Comparison of ENCODE assay signal across 16 mouse cellular contexts in genomic region chr10:128298243-128298642, GRCm38 (mm10). TPM values are rescaled to one million over a fixed set of nuclear protein-coding genes. Genes with fewer than 3 reads are reported as not detected.
DNase-seq lines count a peak whose midpoint lies in the region; ATAC-seq and TF ChIP-seq lines count a peak whose summit lies in the region.
"Had no signal": no experiment of that assay in that cellular context is flagged by ENCODE, and none has a peak within 500 bp of the region (broad histone marks: within the 10 kb centered on the region; RNA-seq: fewer than 3 reads in every experiment).

No protein-coding gene starts in this region.

- no peaks in the 10 kb centered on the region for H3K27me3 ChIP-seq in heart, embryonic 12.5 days (replicated peaks)
- no peaks in the 10 kb centered on the region for H3K27me3 ChIP-seq in lung, embryonic 14.5 days (ENCODE audit: insufficient read depth, low read length)
- H3K27me3 ChIP-seq in forebrain, embryonic 11.5 days (ENCODE audit: control insufficient read depth, insufficient read depth, low read length) = no peaks in the 10 kb centered on the region

- intact Hi-C loops in heart, postnatal 10 days (cut with DNase I) = loop anchor here (10.0 kb wide), 1 partner anchor 183 kb away; no protein-coding TSS in a partner anchor

- H3K4me2 ChIP-seq in heart, embryonic 12.5 days = 0 out of 2 replicates have a peak overlapping the region, but pooled peaks have one; percentile 7
- H3K4me2 ChIP-seq in lung, embryonic 14.5 days = no peak overlapping the region
- no peak overlapping the region for H3K4me2 ChIP-seq in forebrain, embryonic 11.5 days (ENCODE audit: low read depth, low read length, severe bottlenecking)
- H3K4me2 ChIP-seq: hindbrain, embryonic 12.5 days had no signal

- DNase-seq in heart, postnatal 10 days = no peak
- peak; percentile 8 for DNase-seq in lung, embryonic 14.5 days
- no peak for DNase-seq in lung, adult 18-20 months
- peak; percentile 81 for DNase-seq in adipocyte (ENCODE audit: low spot score)
- no peak for DNase-seq in forebrain, embryonic 11.5 days (ENCODE audit: low spot score)
- DNase-seq: kidney, adult 8-10 months; right cerebral cortex, postnatal 25 days; thymus, postnatal 25 days had no signal

- no peaks in the 10 kb centered on the region for H3K9me3 ChIP-seq in heart, embryonic 12.5 days (replicated peaks)
- no peaks in the 10 kb centered on the region for H3K9me3 ChIP-seq in lung, embryonic 14.5 days (ENCODE audit: low read depth, low read length)
- no peaks in the 10 kb centered on the region for H3K9me3 ChIP-seq in forebrain, embryonic 11.5 days (ENCODE audit: control insufficient read depth, low read length)
- H3K9me3 ChIP-seq: hindbrain, embryonic 12.5 days had no signal

- peaks cover 3% of the 10 kb centered on the region; the same call in 1 of the 2 replicates for H3K36me3 ChIP-seq in heart, embryonic 12.5 days
- no peaks in the 10 kb centered on the region for H3K36me3 ChIP-seq in lung, embryonic 14.5 days (ENCODE audit: insufficient read depth)
- H3K36me3 ChIP-seq in forebrain, embryonic 11.5 days (ENCODE audit: control insufficient read depth, insufficient read depth, low read length) = no peaks in the 10 kb centered on the region
- H3K36me3 ChIP-seq: hindbrain, embryonic 12.5 days had no signal

- H3K4me1 ChIP-seq in heart, embryonic 12.5 days (replicated peaks) = peaks cover 29% of the 10 kb centered on the region
- peaks cover 3% of the 10 kb centered on the region; the same call in 1 of the 2 replicates for H3K4me1 ChIP-seq in lung, embryonic 14.5 days (ENCODE audit: insufficient read depth)
- H3K4me1 ChIP-seq in forebrain, embryonic 11.5 days (replicated peaks; ENCODE audit: control insufficient read depth, insufficient read depth, low read length) = peaks cover 2% of the 10 kb centered on the region; the same call in 1 of the 2 replicates

- H3K9ac ChIP-seq in heart, embryonic 12.5 days = 0 out of 2 replicates have a peak overlapping the region, but pooled peaks have one; percentile 54
- H3K9ac ChIP-seq in lung, embryonic 14.5 days = 0 out of 2 replicates have a peak overlapping the region, but pooled peaks have one; percentile 26
- H3K9ac ChIP-seq in forebrain, embryonic 11.5 days (ENCODE audit: low read length) = no peak overlapping the region
- H3K9ac ChIP-seq: hindbrain, embryonic 12.5 days had no signal

- no peak for ATAC-seq in heart, embryonic 12.5 days (ENCODE audit: insufficient number of reproducible peaks, low FRiP score)
- ATAC-seq in lung, embryonic 14.5 days (ENCODE audit: insufficient read depth) = no peak
- peak; percentile 38 for ATAC-seq in monocyte, adult 5-6 weeks (replicated peaks; ENCODE audit: insufficient number of reproducible peaks, low FRiP score, low TSS enrichment, poor library complexity, severe bottlenecking)
- no peak for ATAC-seq in forebrain, embryonic 11.5 days (replicated peaks; ENCODE audit: low FRiP score)

- WGBS in heart, embryonic 12.5 days = 61% methylated on average over 6 of the region's 6 CpGs
- 65% methylated on average over 6 of the region's 6 CpGs for WGBS in lung, embryonic 14.5 days
- WGBS in forebrain, embryonic 11.5 days = 76% methylated on average over 6 of the region's 6 CpGs

- H3K4me3 ChIP-seq in heart, embryonic 12.5 days = no peak overlapping the region
- H3K4me3 ChIP-seq in lung, embryonic 14.5 days (ENCODE audit: low read depth, low read length) = no peak overlapping the region
- no peak overlapping the region for H3K4me3 ChIP-seq in forebrain, embryonic 11.5 days (ENCODE audit: low read depth, low read length)
- H3K4me3 ChIP-seq: erythroblast, embryonic 14.5 days; hindbrain, embryonic 12.5 days; layer of hippocampus, adult 2 months had no signal

- peak overlapping the region; percentile 87 for H3K27ac ChIP-seq in heart, embryonic 12.5 days (ENCODE audit: poor library complexity, severe bottlenecking)
- H3K27ac ChIP-seq in lung, embryonic 14.5 days (ENCODE audit: low read depth) = no peak overlapping the region
- no peak overlapping the region for H3K27ac ChIP-seq in forebrain, embryonic 11.5 days (ENCODE audit: low read depth, low read length)
- H3K27ac ChIP-seq: hindbrain, embryonic 12.5 days; layer of hippocampus, adult 2 months had no signal

- no peak for TF ChIP-seq CTCF in lung, embryonic 14.5 days (IDR thresholded peaks at IDR 0.05; ENCODE audit: low read depth)

RNA-seq across cellular contexts. Expression of gene Il23a, which starts 0.3 kb away (rescaled TPM):
- polyA plus RNA-seq in heart, embryonic 12.5 days (2016; fragmentation: Nextera tagmentation; extraction: Ambion mirVana) = 1.2 and 1.8 TPM in 2 replicates
- total RNA-seq in heart, postnatal 10 days (2021) = under 1 TPM; 0.50 to 0.87 TPM
- 0.17 and 0.41 TPM in 2 replicates for polyA plus RNA-seq in lung, embryonic 14.5 days (2014; fragmentation: Nextera tagmentation; extraction: Ambion mirVana)
- not detected in 3 replicates for total RNA-seq in monocyte, adult 5-6 weeks (2017)
- not detected in 2 replicates for polyA plus RNA-seq in forebrain, embryonic 11.5 days (2014; fragmentation: Nextera tagmentation; extraction: Ambion mirVana)
- total RNA-seq: gastrocnemius, adult 18-20 months had no signal
- polyA plus RNA-seq: erythroblast, embryonic 14.5 days; hindbrain, embryonic 12.5 days had no signal

RNA-seq across cellular contexts. Expression of gene Pan2, which starts 4.9 kb away (rescaled TPM):
- 30.0 and 31.7 TPM in 2 replicates for polyA plus RNA-seq in heart, embryonic 12.5 days (2016; fragmentation: Nextera tagmentation; extraction: Ambion mirVana)
- 10 to 100 TPM; 16.5 to 17.5 TPM for total RNA-seq in heart, postnatal 10 days (2021)
- 33.4 and 36.2 TPM in 2 replicates for polyA plus RNA-seq in lung, embryonic 14.5 days (2014; fragmentation: Nextera tagmentation; extraction: Ambion mirVana)
- total RNA-seq in monocyte, adult 5-6 weeks (2017) = 12.1 to 21.8 TPM (median 14.6 TPM) in 3 replicates
- polyA plus RNA-seq in forebrain, embryonic 11.5 days (2014; fragmentation: Nextera tagmentation; extraction: Ambion mirVana) = 45.2 and 46.1 TPM in 2 replicates

RNA-seq across cellular contexts. Expression of gene Cnpy2, which starts 24.0 kb away (rescaled TPM):
- polyA plus RNA-seq in heart, embryonic 12.5 days (2016; fragmentation: Nextera tagmentation; extraction: Ambion mirVana) = 201 and 209 TPM in 2 replicates
- 10 to 100 TPM; 78.3 to 95.1 TPM for total RNA-seq in heart, postnatal 10 days (2021)
- 317 and 336 TPM in 2 replicates for polyA plus RNA-seq in lung, embryonic 14.5 days (2014; fragmentation: Nextera tagmentation; extraction: Ambion mirVana)
- 31.0 to 45.3 TPM (median 42.6 TPM) in 3 replicates for total RNA-seq in monocyte, adult 5-6 weeks (2017)
- 222 and 224 TPM in 2 replicates for polyA plus RNA-seq in forebrain, embryonic 11.5 days (2014; fragmentation: Nextera tagmentation; extraction: Ambion mirVana)

RNA-seq across cellular contexts. Expression of gene Stat2, which starts 27.9 kb away (rescaled TPM):
- polyA plus RNA-seq in heart, embryonic 12.5 days (2016; fragmentation: Nextera tagmentation; extraction: Ambion mirVana) = 11.2 and 12.2 TPM in 2 replicates
- total RNA-seq in heart, postnatal 10 days (2021) = 10 to 100 TPM; 10.0 to 11.5 TPM
- polyA plus RNA-seq in lung, embryonic 14.5 days (2014; fragmentation: Nextera tagmentation; extraction: Ambion mirVana) = 13.1 and 13.8 TPM in 2 replicates
- 17.5 to 30.8 TPM (median 30.3 TPM) in 3 replicates for total RNA-seq in monocyte, adult 5-6 weeks (2017)
- polyA plus RNA-seq in forebrain, embryonic 11.5 days (2014; fragmentation: Nextera tagmentation; extraction: Ambion mirVana) = 16.1 and 16.4 TPM in 2 replicates

RNA-seq across cellular contexts. Expression of gene Apof, which starts 29.8 kb away (rescaled TPM):
- 0.45 TPM in 1 of 2 replicates, not detected in the other for polyA plus RNA-seq in heart, embryonic 12.5 days (2016; fragmentation: Nextera tagmentation; extraction: Ambion mirVana)
- total RNA-seq in heart, postnatal 10 days (2021) = not detected
- polyA plus RNA-seq in lung, embryonic 14.5 days (2014; fragmentation: Nextera tagmentation; extraction: Ambion mirVana) = not detected in 2 replicates
- total RNA-seq in monocyte, adult 5-6 weeks (2017) = 0.39 TPM in 1 of 3 replicates, not detected in the others
- not detected in 2 replicates for polyA plus RNA-seq in forebrain, embryonic 11.5 days (2014; fragmentation: Nextera tagmentation; extraction: Ambion mirVana)
- total RNA-seq: layer of hippocampus, adult 2 months; left cerebral cortex, postnatal 25 days had no signal
- polyA plus RNA-seq: erythroblast, embryonic 14.5 days; hindbrain, embryonic 12.5 days; stomach, embryonic 14.5 days had no signal

Comparison
In these comparisons a context has a peak if more than half of its experiments do, and no peak if none do; other contexts are left out.
1. DNase-seq: peak in lung, embryonic 14.5 days (single experiment) and adipocyte (single experiment); none in heart, postnatal 10 days (0 of 2), lung, adult 18-20 months (0 of 2) and forebrain, embryonic 11.5 days (single experiment).